ENCODE assay signal across 18 mouse cellular contexts in the genomic region with DNA sequence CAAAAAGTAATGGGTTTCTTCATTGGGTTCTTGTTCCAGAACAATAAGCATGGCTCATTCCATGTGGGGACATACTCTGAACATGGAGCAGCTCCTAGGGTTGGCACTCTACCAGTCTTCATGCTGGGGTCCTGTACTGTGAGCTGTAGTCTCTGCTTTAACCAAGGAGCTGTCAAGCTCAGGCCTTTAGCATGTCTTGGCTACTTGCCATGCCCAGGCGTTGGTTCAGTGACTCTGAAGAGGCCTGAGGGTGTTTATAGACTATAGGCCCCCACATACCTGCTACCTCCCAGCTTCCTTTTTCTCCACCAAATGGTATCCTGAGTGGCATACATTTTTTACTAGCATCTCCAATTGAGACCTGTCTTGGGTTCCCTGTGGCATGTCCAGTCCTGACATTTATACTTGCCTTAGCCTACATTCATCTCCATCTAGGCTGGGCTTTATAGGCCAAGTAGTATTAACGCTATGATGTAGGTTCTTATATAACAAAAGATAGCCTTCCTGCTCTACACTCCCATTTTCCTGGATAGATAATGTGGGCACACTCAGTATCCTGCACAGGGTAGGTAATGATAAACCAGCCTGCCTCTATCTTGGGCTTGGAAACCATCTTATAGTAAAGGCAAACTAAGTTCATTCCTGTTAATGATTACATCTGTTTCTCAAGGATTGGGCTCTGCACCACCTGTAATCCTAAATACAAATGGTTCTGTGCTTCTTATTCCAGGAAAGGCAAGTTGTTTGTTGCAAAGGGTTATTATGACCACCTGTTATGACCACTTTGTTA.
A peak's percentile ranks its signal among the peaks of the same experiment; 100 is the strongest.
DNase-seq lines count a peak whose midpoint lies in the region; ATAC-seq and TF ChIP-seq lines count a peak whose summit lies in the region.
"Had no signal": no experiment of that assay in that cellular context is flagged by ENCODE, and none has a peak within 500 bp of the region (broad histone marks: within the 10 kb centered on the region; RNA-seq: fewer than 3 reads in every experiment).

No protein-coding gene starts in this region.

- no peaks in the 10 kb centered on the region for H3K4me1 ChIP-seq in midbrain, postnatal 0 days (ENCODE audit: insufficient read depth, low read length)
- H3K4me1 ChIP-seq in midbrain, embryonic 13.5 days (replicated peaks): peaks cover 11% of the 10 kb centered on the region
- no peaks in the 10 kb centered on the region for H3K4me1 ChIP-seq in kidney, embryonic 16.5 days (ENCODE audit: insufficient read depth, low read length)
- H3K4me1 ChIP-seq: embryonic facial prominence, embryonic 15.5 days; forebrain, embryonic 13.5 days; heart, embryonic 15.5 days; liver, embryonic 12.5 days had no signal

- no peak for ATAC-seq in midbrain, postnatal 0 days (ENCODE audit: low FRiP score)
- no peak for ATAC-seq in midbrain, embryonic 13.5 days
- ATAC-seq in kidney, embryonic 16.5 days (ENCODE audit: low FRiP score, low TSS enrichment): peak; percentile 90
- ATAC-seq: forebrain, embryonic 13.5 days; liver, embryonic 12.5 days; lung, postnatal 0 days had no signal

- H3K27ac ChIP-seq in midbrain, postnatal 0 days (ENCODE audit: low read depth, low read length): no peak overlapping the region
- no peak overlapping the region for H3K27ac ChIP-seq in midbrain, embryonic 13.5 days
- H3K27ac ChIP-seq in kidney, embryonic 16.5 days (ENCODE audit: low read length): peak overlapping the region; percentile 82
- H3K27ac ChIP-seq: embryonic facial prominence, embryonic 15.5 days; forebrain, embryonic 13.5 days; heart, embryonic 15.5 days; liver, embryonic 12.5 days; neural tube, embryonic 13.5 days; stomach, postnatal 0 days had no signal

- no peaks in the 10 kb centered on the region for H3K9me3 ChIP-seq in midbrain, postnatal 0 days (ENCODE audit: low read length)
- no peaks in the 10 kb centered on the region for H3K9me3 ChIP-seq in midbrain, embryonic 13.5 days
- H3K9me3 ChIP-seq in kidney, embryonic 16.5 days (ENCODE audit: low read length): no peaks in the 10 kb centered on the region
- H3K9me3 ChIP-seq: embryonic facial prominence, embryonic 15.5 days; forebrain, embryonic 13.5 days; heart, embryonic 15.5 days; liver, embryonic 12.5 days; neural tube, embryonic 13.5 days had no signal

- H3K36me3 ChIP-seq in midbrain, postnatal 0 days (ENCODE audit: insufficient read depth, low read length): no peaks in the 10 kb centered on the region
- no peaks in the 10 kb centered on the region for H3K36me3 ChIP-seq in midbrain, embryonic 13.5 days
- no peaks in the 10 kb centered on the region for H3K36me3 ChIP-seq in kidney, embryonic 16.5 days (ENCODE audit: insufficient read depth, low read length)
- H3K36me3 ChIP-seq: embryonic facial prominence, embryonic 15.5 days; heart, embryonic 15.5 days; liver, embryonic 12.5 days; neural tube, embryonic 13.5 days had no signal

- WGBS in midbrain, postnatal 0 days: 82% methylated on average over 2 of the region's 2 CpGs
- 90% methylated on average over 2 of the region's 2 CpGs for WGBS in midbrain, embryonic 13.5 days
- WGBS in kidney, embryonic 16.5 days: 64% methylated on average over 2 of the region's 2 CpGs

- no peak overlapping the region for H3K4me3 ChIP-seq in midbrain, postnatal 0 days (ENCODE audit: low read depth, low read length)
- no peak overlapping the region for H3K4me3 ChIP-seq in midbrain, embryonic 13.5 days (replicated peaks)
- H3K4me3 ChIP-seq in kidney, embryonic 16.5 days (ENCODE audit: low read length): no peak overlapping the region
- H3K4me3 ChIP-seq: embryonic facial prominence, embryonic 15.5 days; forebrain, embryonic 13.5 days; heart, embryonic 15.5 days; liver, embryonic 12.5 days; neural tube, embryonic 13.5 days had no signal

- H3K9ac ChIP-seq in midbrain, postnatal 0 days (replicated peaks; ENCODE audit: low read length, poor library complexity, severe bottlenecking): no peak overlapping the region
- H3K9ac ChIP-seq in midbrain, embryonic 13.5 days (replicated peaks): no peak overlapping the region
- H3K9ac ChIP-seq in kidney, embryonic 16.5 days (replicated peaks; ENCODE audit: low read length): no peak overlapping the region
- H3K9ac ChIP-seq: embryonic facial prominence, embryonic 15.5 days; forebrain, embryonic 13.5 days; heart, embryonic 15.5 days; liver, embryonic 12.5 days; neural tube, embryonic 13.5 days had no signal

- no peak overlapping the region for H3K4me2 ChIP-seq in midbrain, postnatal 0 days (ENCODE audit: low read depth, low read length, poor library complexity, severe bottlenecking)
- no peak overlapping the region for H3K4me2 ChIP-seq in midbrain, embryonic 13.5 days (replicated peaks)
- H3K4me2 ChIP-seq in kidney, embryonic 16.5 days (replicated peaks; ENCODE audit: low read depth, low read length): no peak overlapping the region
- H3K4me2 ChIP-seq: embryonic facial prominence, embryonic 15.5 days; forebrain, embryonic 13.5 days; heart, embryonic 15.5 days; liver, embryonic 12.5 days; neural tube, embryonic 13.5 days had no signal

- DNase-seq in cerebellum, postnatal 36 days: peak; percentile 16 to 17
- no peak for DNase-seq in cerebellum, postnatal 4 days (ENCODE audit: low spot score in 2 of 2)
- DNase-seq in midbrain, postnatal 0 days (ENCODE audit: low spot score): peak; percentile 35
- DNase-seq in yolk sac, embryonic 10.5 days (ENCODE audit: low spot score): peak; percentile 22
- no peak for DNase-seq in right cerebral cortex, postnatal 14 days
- no peak for DNase-seq in left cerebral cortex, adult 11 months (ENCODE audit: low spot score)
- DNase-seq: cerebellum, adult 11 months; layer of hippocampus, adult 9-11 months; thymus, postnatal 14 days had no signal

- no peak for TF ChIP-seq CTCF in midbrain, postnatal 0 days (IDR thresholded peaks at IDR 0.05)

- H3K27me3 ChIP-seq in midbrain, postnatal 0 days (ENCODE audit: insufficient read depth, low read length): no peaks in the 10 kb centered on the region
- H3K27me3 ChIP-seq in midbrain, embryonic 13.5 days: 0 out of 2 replicates have a peak, but pooled peaks cover 3% of the 10 kb centered on the region
- no peaks in the 10 kb centered on the region for H3K27me3 ChIP-seq in kidney, embryonic 16.5 days (ENCODE audit: insufficient read depth, low read length)
- H3K27me3 ChIP-seq: embryonic facial prominence, embryonic 15.5 days; forebrain, embryonic 13.5 days; liver, embryonic 12.5 days; neural tube, embryonic 13.5 days had no signal

Comparison
In these comparisons a context has a peak if more than half of its experiments do, and no peak if none do; other contexts are left out.
1. DNase-seq: peak in cerebellum, postnatal 36 days (2 of 2), midbrain, postnatal 0 days (single experiment) and yolk sac, embryonic 10.5 days (single experiment); none in cerebellum, postnatal 4 days (0 of 2), right cerebral cortex, postnatal 14 days (single experiment) and left cerebral cortex, adult 11 months (single experiment).